Mouse (Mus musculus) embryonic facial prominence, embryonic 13.5 days (tissue): ENCODE results near the gene Yjefn3. TPM values are rescaled to one million over a fixed set of nuclear protein-coding genes. Genes with fewer than 3 reads are reported as not detected.
"Not testable (repeated sequence)": the region's sequence is repeated elsewhere in the genome, so short reads cannot be mapped to it uniquely, and the experiment has no call there.

ENCODE experiments used
- ATAC-seq: fragments of 200-750 bp; cut with Nextera tagmentation; 2 replicates; pipeline ENCODE4 v1.8.0; 2017; ENCODE audit warnings: low read depth; ENCODE audit not compliant: insufficient number of reproducible peaks, insufficient read depth, low FRiP score, low TSS enrichment
- H3K27ac ChIP-seq: fragments of 300-500 bp; sonication (generic); 2 replicates; pipeline ENCODE4 v1.5.1; 2015; ENCODE audit warnings: moderate library complexity, mild to moderate bottlenecking, inconsistent platforms
- H3K27me3 ChIP-seq: fragments of 300-500 bp; sonication (generic); 2 replicates; pipeline ENCODE4 v1.6.1; 2015; ENCODE audit warnings: mild to moderate bottlenecking, inconsistent platforms
- H3K36me3 ChIP-seq: fragments of 300-500 bp; sonication (generic); 2 replicates; pipeline ENCODE4 v1.6.1; 2015; ENCODE audit warnings: mild to moderate bottlenecking, inconsistent platforms
- H3K4me1 ChIP-seq: fragments of 300-500 bp; sonication (generic); 2 replicates; pipeline ENCODE4 v1.6.1; 2015; ENCODE audit warnings: inconsistent platforms
- H3K4me2 ChIP-seq: fragments of 300-500 bp; sonication (generic); 2 replicates; pipeline ENCODE4 v1.6.1; 2015; ENCODE audit warnings: moderate library complexity, mild to moderate bottlenecking, inconsistent platforms
- H3K4me3 ChIP-seq: fragments of 300-500 bp; sonication (generic); 2 replicates; pipeline ENCODE4 v1.5.1; 2015; ENCODE audit warnings: mild to moderate bottlenecking, inconsistent platforms
- H3K9ac ChIP-seq: fragments of 300-500 bp; sonication (generic); 2 replicates; pipeline ENCODE4 v1.6.1; 2015; ENCODE audit warnings: mild to moderate bottlenecking, inconsistent platforms
- H3K9me3 ChIP-seq: fragments of 300-500 bp; sonication (generic); 2 replicates; pipeline ENCODE4 v1.6.1; 2016; ENCODE audit warnings: inconsistent platforms
- WGBS: fragments of 180-500 bp; shearing (Covaris S2); methylation state at CpG from one replicate; pipeline ENCODE4 v1.1.7; 2015; ENCODE audit warnings: mixed read lengths; 5-methylcytosine and 5-hydroxymethylcytosine counted together
- polyA plus RNA-seq: library from polyadenylated mRNA; unstranded; fragments of >200 nt; fragmentation: Nextera tagmentation; extraction: Ambion mirVana; gene quantifications from 2 replicates; pipeline ENCODE4 v1.2.1, GENCODE M21; 2015

The Yjefn3 gene
- 3.6 TPM in 2 replicates for polyA plus RNA-seq

DNA sequence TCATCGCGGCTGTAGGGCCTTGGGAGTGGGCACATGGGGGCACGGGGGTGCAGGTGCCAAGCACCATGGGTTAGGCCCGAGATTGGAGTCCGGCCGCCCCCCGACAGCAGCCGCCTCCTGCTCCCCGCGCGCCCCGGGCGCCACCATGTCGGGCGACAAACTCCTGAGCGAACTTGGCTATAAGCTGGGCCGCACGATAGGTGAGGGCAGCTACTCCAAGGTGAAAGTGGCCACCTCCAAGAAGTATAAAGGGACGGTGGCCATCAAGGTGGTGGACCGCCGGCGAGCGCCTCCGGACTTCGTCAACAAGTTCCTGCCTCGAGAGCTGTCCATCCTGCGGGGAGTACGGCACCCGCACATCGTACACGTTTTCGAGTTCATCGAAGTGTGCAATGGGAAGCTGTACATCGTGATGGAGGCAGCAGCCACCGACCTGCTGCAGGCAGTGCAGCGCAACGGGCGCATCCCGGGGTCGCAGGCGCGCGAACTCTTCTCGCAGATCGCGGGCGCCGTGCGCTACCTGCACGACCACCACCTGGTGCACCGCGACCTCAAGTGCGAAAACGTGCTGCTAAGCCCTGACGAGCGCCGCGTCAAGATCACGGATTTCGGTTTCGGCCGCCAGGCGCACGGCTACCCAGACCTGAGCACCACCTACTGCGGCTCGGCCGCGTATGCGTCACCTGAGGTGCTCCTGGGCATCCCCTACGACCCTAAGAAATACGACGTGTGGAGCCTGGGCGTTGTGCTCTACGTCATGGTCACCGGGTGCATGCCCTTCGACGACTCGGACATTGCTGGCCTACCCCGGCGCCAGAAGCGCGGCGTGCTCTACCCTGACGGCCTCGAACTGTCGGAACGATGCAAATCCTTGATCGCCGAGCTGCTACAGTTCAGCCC lies at the start of gene Yjefn3, which contains the start of the genes Tssk6 and Ndufa13:
Yjefn3 (minus strand) TSS at position 550 of the 900 bp plus-strand sequence.
Tssk6 (plus strand) TSS at position 22 of the 900 bp plus-strand sequence.
Ndufa13 (minus strand) TSS at position 396 of the 900 bp plus-strand sequence.
- H3K4me3 ChIP-seq: peak within 1 kb of the TSS; percentile 60
- no peaks in the 10 kb centered on the region for H3K9me3 ChIP-seq
- WGBS: 5% methylated on average over 89 of the region's 89 CpGs
- H3K4me2 ChIP-seq: peak within 1 kb of the TSS; percentile 98
- H3K36me3 ChIP-seq: peaks cover 17% of the 10 kb centered on the region
- no peaks in the 10 kb centered on the region for H3K27me3 ChIP-seq
- peaks cover 46% of the 10 kb centered on the region for H3K4me1 ChIP-seq
- H3K27ac ChIP-seq: peak within 1 kb of the TSS; percentile 91
- ATAC-seq: peak; percentile 40
- peak within 1 kb of the TSS; percentile 85 for H3K9ac ChIP-seq

GRCm38 (mm10) chr8:69950300-69950699 lies 47.8 kb upstream of the Yjefn3 start:
- Histone ChIP-seq H3K9me3 (no peaks in the 10 kb centered on the region), H3K4me1 (peaks cover 8% of the 10 kb centered on the region; the same call in 1 of the 2 replicates), H3K27me3 (no peaks in the 10 kb centered on the region), H3K4me3 (no peak overlapping the region), H3K4me2 (no peak overlapping the region), H3K36me3 (peaks cover 35% of the 10 kb centered on the region), H3K9ac (no peak overlapping the region), H3K27ac (no peak overlapping the region)
- no peak for ATAC-seq
- 93% methylated on average over 2 of the region's 2 CpGs for WGBS

GRCm38 (mm10) chr8:69942495-69942894 lies 40.0 kb upstream of the Yjefn3 start:
- not testable (repeated sequence) for H3K4me1 ChIP-seq, H3K9me3 ChIP-seq, H3K4me2 ChIP-seq, H3K9ac ChIP-seq, H3K4me3 ChIP-seq, ATAC-seq, H3K27me3 ChIP-seq, H3K27ac ChIP-seq
- peaks cover 29% of the 10 kb centered on the region for H3K36me3 ChIP-seq
- WGBS: 81% methylated on average over 3 of the region's 3 CpGs

GRCm38 (mm10) chr8:69940386-69940785 lies 37.9 kb upstream of the Yjefn3 start:
- H3K27me3 ChIP-seq: no peaks in the 10 kb centered on the region
- peaks cover 24% of the 10 kb centered on the region for H3K36me3 ChIP-seq
- no peak overlapping the region for H3K27ac ChIP-seq
- peaks cover 17% of the 10 kb centered on the region for H3K4me1 ChIP-seq
- H3K9ac ChIP-seq: no peak overlapping the region
- no peak overlapping the region for H3K4me3 ChIP-seq
- WGBS: 92% methylated on average over 2 of the region's 2 CpGs
- no peak overlapping the region for H3K4me2 ChIP-seq
- ATAC-seq: no peak
- H3K9me3 ChIP-seq: no peaks in the 10 kb centered on the region

- Histone ChIP-seq H3K9ac (no peak overlapping the region), H3K4me2 (no peak overlapping the region), H3K9me3 (no peaks in the 10 kb centered on the region), H3K27ac (no peak overlapping the region), H3K4me1 (peaks cover 17% of the 10 kb centered on the region), H3K4me3 (no peak overlapping the region), H3K36me3 (peaks cover 31% of the 10 kb centered on the region), H3K27me3 (no peaks in the 10 kb centered on the region)
- no peak for ATAC-seq
- 29% methylated on average over 3 of the region's 3 CpGs for WGBS
Measured at GRCm38 (mm10) chr8:69939633-69940032, 37.1 kb upstream of the Yjefn3 start.

DNA sequence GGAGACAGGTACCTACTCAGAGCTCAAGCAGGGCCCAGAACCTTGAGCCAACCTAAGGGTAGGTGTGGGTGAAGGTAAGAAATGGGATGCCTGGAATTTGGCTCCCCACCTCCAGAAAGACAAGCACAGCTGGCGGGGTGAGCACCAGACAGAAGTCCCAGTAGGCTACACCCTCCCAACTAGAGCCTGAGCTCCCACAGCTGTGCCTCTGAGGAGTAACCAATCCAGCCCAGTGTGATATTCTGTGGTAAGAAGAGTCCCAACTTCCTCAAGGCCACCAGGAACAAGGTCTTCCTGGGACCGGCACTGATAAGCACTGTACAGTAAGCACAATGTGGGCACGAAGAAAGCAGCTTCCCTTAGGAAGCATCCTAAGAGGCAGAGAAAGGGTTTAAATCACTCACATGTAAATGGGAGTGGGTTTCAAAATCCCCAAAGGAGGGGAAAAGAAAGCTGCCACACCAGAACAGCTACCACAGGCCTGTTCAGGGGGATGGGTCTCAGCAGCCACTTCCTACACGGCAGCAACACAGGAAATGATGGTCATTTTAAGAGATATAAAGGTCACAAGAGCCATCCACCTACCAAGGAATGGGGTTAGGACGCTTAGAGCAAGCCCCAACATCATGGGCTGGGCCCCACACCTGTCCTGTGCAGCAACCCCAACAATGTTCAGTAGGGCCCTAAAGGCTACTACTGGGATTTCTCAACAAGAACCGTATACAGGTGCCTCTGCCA lies 35.9 kb upstream of the Yjefn3 start:
- peaks cover 17% of the 10 kb centered on the region for H3K4me1 ChIP-seq
- H3K27ac ChIP-seq: no peak overlapping the region
- H3K36me3 ChIP-seq: peaks cover 38% of the 10 kb centered on the region
- no peaks in the 10 kb centered on the region for H3K27me3 ChIP-seq
- H3K9me3 ChIP-seq: no peaks in the 10 kb centered on the region
- no peak overlapping the region for H3K4me2 ChIP-seq
- 83% methylated on average over 6 of the region's 6 CpGs for WGBS
- H3K9ac ChIP-seq: no peak overlapping the region
- H3K4me3 ChIP-seq: no peak overlapping the region
- ATAC-seq: no peak

GRCm38 (mm10) chr8:69937466-69937865 lies 35.0 kb upstream of the Yjefn3 start:
- Histone ChIP-seq H3K36me3 (peaks cover 38% of the 10 kb centered on the region), H3K27ac (no peak overlapping the region), H3K9ac (no peak overlapping the region)

GRCm38 (mm10) chr8:69936050-69936794 lies 33.7 kb upstream of the Yjefn3 start:
- peak overlapping the region; percentile 44 for H3K9ac ChIP-seq
- no peak overlapping the region for H3K4me3 ChIP-seq
- H3K4me2 ChIP-seq: no peak overlapping the region
- no peaks in the 10 kb centered on the region for H3K9me3 ChIP-seq
- H3K27me3 ChIP-seq: no peaks in the 10 kb centered on the region
- no peak overlapping the region for H3K27ac ChIP-seq
- WGBS: 67% methylated on average over 7 of the region's 7 CpGs
- H3K4me1 ChIP-seq: peaks cover 17% of the 10 kb centered on the region
- peak; percentile 61; the same call in 1 of the 2 replicates for ATAC-seq
- H3K36me3 ChIP-seq: peaks cover 38% of the 10 kb centered on the region

More at GRCm38 (mm10) chr8:69937466-69937865, 35.0 kb upstream of the Yjefn3 start:
- Histone ChIP-seq H3K9me3 (no peaks in the 10 kb centered on the region), H3K4me2 (no peak overlapping the region), H3K4me3 (no peak overlapping the region), H3K4me1 (peaks cover 17% of the 10 kb centered on the region), H3K27me3 (no peaks in the 10 kb centered on the region)
- WGBS: 90% methylated on average over 3 of the region's 3 CpGs
- ATAC-seq: no peak

DNA sequence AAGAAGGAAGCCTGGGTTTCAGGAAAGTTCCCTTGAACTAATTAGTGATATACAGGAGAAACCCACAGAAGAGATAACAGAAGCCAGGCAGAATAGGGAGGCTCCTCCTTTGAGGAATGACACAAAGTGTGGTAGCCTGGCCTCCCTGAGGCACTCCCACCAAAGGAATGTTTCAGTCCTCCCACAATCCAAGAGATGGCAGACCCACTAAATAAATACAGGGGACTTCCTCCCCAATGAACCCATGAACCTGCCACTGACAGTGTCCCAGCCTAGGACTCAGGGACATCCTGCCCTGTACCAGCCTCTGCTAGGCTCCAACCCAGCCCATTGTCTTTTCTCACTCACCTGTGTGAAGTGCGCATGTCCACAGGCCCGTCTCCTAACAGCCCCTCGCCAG lies 32.9 kb upstream of the Yjefn3 start:
- H3K27ac ChIP-seq: no peak overlapping the region
- H3K27me3 ChIP-seq: no peaks in the 10 kb centered on the region
- no peak overlapping the region for H3K9ac ChIP-seq
- H3K4me2 ChIP-seq: no peak overlapping the region
- no peak overlapping the region for H3K4me3 ChIP-seq
- peaks cover 17% of the 10 kb centered on the region for H3K4me1 ChIP-seq
- H3K9me3 ChIP-seq: no peaks in the 10 kb centered on the region
- peaks cover 37% of the 10 kb centered on the region for H3K36me3 ChIP-seq
- ATAC-seq: no peak
- 90% methylated on average over 3 of the region's 3 CpGs for WGBS

DNA sequence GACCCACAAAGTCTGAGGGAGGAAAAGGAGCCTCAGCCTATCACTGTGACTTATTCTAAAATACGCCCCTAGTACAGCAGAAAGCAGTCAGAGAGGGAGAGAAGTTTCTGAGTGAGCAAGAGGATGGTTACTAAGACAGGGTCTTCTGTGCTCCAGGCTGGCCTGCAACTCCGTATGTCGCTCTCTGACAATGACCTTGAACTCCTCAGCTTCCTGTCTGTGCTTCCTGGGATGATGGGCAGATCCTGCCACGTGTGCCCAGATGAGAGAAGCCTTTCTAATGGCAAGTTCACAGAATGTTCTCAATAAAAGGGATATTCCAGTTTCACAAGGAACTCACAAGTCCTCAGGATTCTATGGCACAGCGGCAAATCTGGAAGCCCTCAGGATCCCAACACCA lies 32.1 kb upstream of the Yjefn3 start:
- H3K36me3 ChIP-seq: peaks cover 34% of the 10 kb centered on the region

DNA sequence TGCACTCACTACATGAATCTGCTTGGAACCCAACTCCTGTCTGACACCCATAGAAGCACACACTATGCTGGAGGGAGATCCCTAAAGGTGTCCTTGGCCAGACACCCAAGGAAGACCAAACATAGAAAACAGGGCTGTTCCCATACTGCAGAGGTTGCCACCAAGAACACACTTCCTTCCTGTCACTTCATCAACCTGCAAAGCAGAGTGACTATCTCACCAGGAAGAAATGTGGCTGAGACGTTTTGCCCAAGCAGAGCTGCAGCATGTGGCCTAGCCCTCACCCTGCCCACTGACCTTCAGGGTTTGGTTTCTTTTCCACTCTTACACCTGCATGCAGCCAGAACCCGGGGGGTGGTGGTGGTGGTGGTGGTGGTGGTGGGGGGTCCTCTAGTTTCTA lies 31.3 kb upstream of the Yjefn3 start:
- H3K36me3 ChIP-seq: peaks cover 34% of the 10 kb centered on the region
- peaks cover 8% of the 10 kb centered on the region for H3K4me1 ChIP-seq
- H3K27me3 ChIP-seq: no peaks in the 10 kb centered on the region
- H3K27ac ChIP-seq: no peak overlapping the region
- H3K4me2 ChIP-seq: no peak overlapping the region
- no peaks in the 10 kb centered on the region for H3K9me3 ChIP-seq
- no peak overlapping the region for H3K9ac ChIP-seq
- WGBS: 84% methylated on average over 2 of the region's 2 CpGs
- no peak overlapping the region for H3K4me3 ChIP-seq
- ATAC-seq: no peak

More for the DNA sequence above, 32.1 kb upstream of the Yjefn3 start:
- Histone ChIP-seq H3K4me1 (peaks cover 9% of the 10 kb centered on the region), H3K27ac (no peak overlapping the region), H3K27me3 (no peaks in the 10 kb centered on the region), H3K9me3 (no peaks in the 10 kb centered on the region), H3K9ac (no peak overlapping the region), H3K4me3 (no peak overlapping the region), H3K4me2 (no peak overlapping the region)
- ATAC-seq: no peak
- WGBS: 88% methylated on average over 5 of the region's 5 CpGs
